Mouse (Mus musculus): ENCODE data around the gene 1700122O11Rik. TPM values are rescaled to one million over a fixed set of nuclear protein-coding genes. Genes with fewer than 3 reads are reported as not detected.

Gene 1700122O11Rik
- polyA plus RNA-seq, 1 experiment from 2014 or later = not detected

GRCm38 (mm10) chr17:48045631-48046030 lies 7.5 kb upstream of the 1700122O11Rik start:
- no peak overlapping the region for H3K9ac ChIP-seq (ENCODE audit: low read length)
- H3K36me3 ChIP-seq (ENCODE audit: control insufficient read depth, insufficient read depth, low read length) = no peaks in the 10 kb centered on the region
- no peak overlapping the region for H3K4me2 ChIP-seq (replicated peaks; ENCODE audit: low read depth)
- ATAC-seq (ENCODE audit: low FRiP score, low TSS enrichment) (no peak), DNase-seq (ENCODE audit: low spot score) (peak; percentile 86)
- H3K4me1 ChIP-seq (replicated peaks; ENCODE audit: control insufficient read depth, insufficient read depth) = no peaks in the 10 kb centered on the region
- TF ChIP-seq EP300 (optimal IDR thresholded peaks at IDR 0.05) (no peak), CTCF (IDR thresholded peaks at IDR 0.05; ENCODE audit: low read depth) (peak; percentile 86)
- no peaks in the 10 kb centered on the region for H3K27me3 ChIP-seq (ENCODE audit: control insufficient read depth, insufficient read depth, low read length)
- no peak overlapping the region for H3K27ac ChIP-seq (replicated peaks)
- 47% methylated on average over 4 of the region's 4 CpGs for WGBS
- H3K9me3 ChIP-seq (ENCODE audit: control insufficient read depth, low read length) = no peaks in the 10 kb centered on the region
- H3K4me3 ChIP-seq (ENCODE audit: low read depth, low read length) = no peak overlapping the region

GRCm38 (mm10) chr17:48043154-48043880 lies 5.2 kb upstream of the 1700122O11Rik start:
- Histone ChIP-seq H3K36me3 (ENCODE audit: control insufficient read depth, insufficient read depth, low read length) (no peaks in the 10 kb centered on the region), H3K9me3 (ENCODE audit: control insufficient read depth, low read length) (no peaks in the 10 kb centered on the region), H3K27me3 (ENCODE audit: control insufficient read depth, insufficient read depth, low read length) (no peaks in the 10 kb centered on the region), H3K4me1 (replicated peaks; ENCODE audit: control insufficient read depth, insufficient read depth) (peaks cover 7% of the 10 kb centered on the region; the same call in 1 of the 2 replicates), H3K9ac (ENCODE audit: low read length) (no peak overlapping the region), H3K27ac (replicated peaks) (no peak overlapping the region), H3K4me3 (ENCODE audit: low read depth, low read length) (no peak overlapping the region), H3K4me2 (replicated peaks; ENCODE audit: low read depth) (no peak overlapping the region)
- no peak for DNase-seq (ENCODE audit: low spot score)
- WGBS = 63% methylated on average over 5 of the region's 5 CpGs
- ATAC-seq (ENCODE audit: low FRiP score, low TSS enrichment) = no peak
- TF ChIP-seq CTCF (IDR thresholded peaks at IDR 0.05; ENCODE audit: low read depth) = peak; percentile 53
- TF ChIP-seq EP300 (optimal IDR thresholded peaks at IDR 0.05) = no peak

GRCm38 (mm10) chr17:48041351-48042287 lies 3.5 kb upstream of the 1700122O11Rik start:
- WGBS = 13% methylated on average over 28 of the region's 29 CpGs
- ATAC-seq (ENCODE audit: low FRiP score, low TSS enrichment) (peak; percentile 74), DNase-seq (ENCODE audit: low spot score) (peak; percentile 80)
- no peaks in the 10 kb centered on the region for H3K27me3 ChIP-seq (ENCODE audit: control insufficient read depth, insufficient read depth, low read length)
- no peaks in the 10 kb centered on the region for H3K9me3 ChIP-seq (ENCODE audit: control insufficient read depth, low read length)
- H3K27ac ChIP-seq (replicated peaks) = peak overlapping the region; percentile 88
- peak overlapping the region; percentile 45; the same call in 1 of the 2 replicates for H3K9ac ChIP-seq (ENCODE audit: low read length)
- TF ChIP-seq EP300 (optimal IDR thresholded peaks at IDR 0.05) (no peak), CTCF (IDR thresholded peaks at IDR 0.05; ENCODE audit: low read depth) (no peak)
- H3K4me1 ChIP-seq (replicated peaks; ENCODE audit: control insufficient read depth, insufficient read depth) = peaks cover 7% of the 10 kb centered on the region; the same call in 1 of the 2 replicates
- H3K36me3 ChIP-seq (ENCODE audit: control insufficient read depth, insufficient read depth, low read length) = no peaks in the 10 kb centered on the region
- peak overlapping the region; percentile 24 for H3K4me3 ChIP-seq (ENCODE audit: low read depth, low read length)
- peak overlapping the region; percentile 48 for H3K4me2 ChIP-seq (replicated peaks; ENCODE audit: low read depth)

GRCm38 (mm10) chr17:48039232-48039866 lies 1.3 kb upstream of the 1700122O11Rik start:
- Histone ChIP-seq H3K27ac (replicated peaks) (peak overlapping the region; percentile 58), H3K9me3 (ENCODE audit: control insufficient read depth, low read length) (no peaks in the 10 kb centered on the region), H3K36me3 (ENCODE audit: control insufficient read depth, insufficient read depth, low read length) (no peaks in the 10 kb centered on the region), H3K27me3 (ENCODE audit: control insufficient read depth, insufficient read depth, low read length) (no peaks in the 10 kb centered on the region), H3K9ac (ENCODE audit: low read length) (peak overlapping the region; percentile 41; the same call in 1 of the 2 replicates), H3K4me1 (replicated peaks; ENCODE audit: control insufficient read depth, insufficient read depth) (peaks cover 7% of the 10 kb centered on the region; the same call in 1 of the 2 replicates), H3K4me2 (replicated peaks; ENCODE audit: low read depth) (peak overlapping the region; percentile 47), H3K4me3 (ENCODE audit: low read depth, low read length) (peak overlapping the region; percentile 18)
- WGBS = 18% methylated on average over 14 of the region's 14 CpGs
- no peak for TF ChIP-seq EP300 (optimal IDR thresholded peaks at IDR 0.05)
- no peak for TF ChIP-seq CTCF (IDR thresholded peaks at IDR 0.05; ENCODE audit: low read depth)
- DNase-seq (ENCODE audit: low spot score) = peak; percentile 83
- peak; percentile 88 for ATAC-seq (ENCODE audit: low FRiP score, low TSS enrichment)

GRCm38 (mm10) chr17:48036921-48037320 lies 1.2 kb downstream of the 1700122O11Rik start:
- no peak overlapping the region for H3K4me2 ChIP-seq (replicated peaks; ENCODE audit: low read depth)
- H3K9ac ChIP-seq (ENCODE audit: low read length) = no peak overlapping the region
- DNase-seq (ENCODE audit: low spot score) (no peak), ATAC-seq (ENCODE audit: low FRiP score, low TSS enrichment) (no peak)
- H3K9me3 ChIP-seq (ENCODE audit: control insufficient read depth, low read length) = no peaks in the 10 kb centered on the region
- H3K36me3 ChIP-seq (ENCODE audit: control insufficient read depth, insufficient read depth, low read length) = no peaks in the 10 kb centered on the region
- peaks cover 7% of the 10 kb centered on the region for H3K4me1 ChIP-seq (replicated peaks; ENCODE audit: control insufficient read depth, insufficient read depth)
- no peaks in the 10 kb centered on the region for H3K27me3 ChIP-seq (ENCODE audit: control insufficient read depth, insufficient read depth, low read length)
- WGBS = 58% methylated on average over 3 of the region's 3 CpGs
- TF ChIP-seq EP300 (optimal IDR thresholded peaks at IDR 0.05) = no peak
- no peak for TF ChIP-seq CTCF (IDR thresholded peaks at IDR 0.05; ENCODE audit: low read depth)
- H3K4me3 ChIP-seq (ENCODE audit: low read depth, low read length) = no peak overlapping the region
- no peak overlapping the region for H3K27ac ChIP-seq (replicated peaks)
